Mouse (Mus musculus): ENCODE results near the gene E130208F15Rik.

The E130208F15Rik gene

DNA sequence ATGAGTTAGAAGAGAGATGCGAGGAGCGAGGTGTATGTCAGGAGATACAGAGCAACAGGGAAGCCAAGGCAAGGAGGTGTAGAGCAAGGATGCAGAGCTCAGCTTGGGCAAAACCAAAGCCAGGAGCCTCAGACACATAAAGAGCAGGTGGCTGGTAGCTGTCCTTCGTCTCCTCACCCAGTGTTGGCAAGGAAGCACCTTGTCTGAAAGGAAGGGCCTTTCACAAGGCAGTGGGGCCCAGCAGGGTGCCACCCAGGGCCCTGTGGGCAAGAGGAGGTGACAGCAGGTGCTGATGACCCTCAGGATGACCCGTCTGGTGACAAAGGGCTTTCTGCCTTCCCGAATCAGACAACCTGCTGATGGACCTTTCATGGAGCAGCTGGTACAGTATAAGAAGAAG is 13.0 kb downstream of the E130208F15Rik start:
- 78% methylated on average over 5 of the region's 5 CpGs for WGBS

DNA sequence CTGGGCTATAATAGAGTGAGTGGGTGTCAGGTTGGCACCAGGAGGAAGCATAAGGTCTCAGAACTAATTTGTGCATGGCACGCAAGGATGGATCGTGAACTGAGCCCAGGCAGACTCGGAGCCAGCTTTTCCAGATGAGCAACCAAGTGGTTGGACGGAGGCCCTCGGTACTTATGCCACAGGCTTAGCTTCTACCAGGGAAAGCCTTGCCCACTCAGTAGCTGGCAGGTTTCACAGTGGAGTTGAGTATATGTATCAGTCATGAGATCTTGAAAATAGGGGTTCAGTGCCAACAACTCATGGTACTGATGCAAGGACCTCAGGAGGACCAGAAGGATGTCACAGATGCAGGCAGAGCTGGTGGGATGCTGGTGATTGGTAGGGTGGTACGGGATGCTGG is 14.1 kb downstream of the E130208F15Rik start:
- WGBS: 50% methylated on average over 6 of the region's 6 CpGs

DNA sequence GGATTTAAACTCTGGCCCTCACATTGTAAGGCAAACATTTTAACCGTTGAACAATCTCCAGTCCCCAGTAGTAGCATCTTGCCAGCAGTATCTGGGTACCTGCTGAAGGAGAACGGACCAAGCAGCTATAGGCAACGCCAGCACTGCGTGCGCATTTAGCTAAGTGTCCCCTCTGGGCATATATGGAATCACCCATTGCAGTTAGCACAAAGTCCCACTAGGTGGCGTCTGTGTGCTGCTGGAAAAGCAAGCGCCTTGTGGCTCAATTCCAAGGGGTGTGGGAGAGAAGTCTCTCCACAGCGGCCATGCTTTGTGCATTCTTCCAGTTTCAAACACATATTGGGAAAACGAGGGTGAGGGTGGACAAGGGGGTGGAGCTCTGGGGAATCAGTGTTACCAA is 14.8 kb downstream of the E130208F15Rik start:
- 1% methylated on average over 9 of the region's 9 CpGs for WGBS

DNA sequence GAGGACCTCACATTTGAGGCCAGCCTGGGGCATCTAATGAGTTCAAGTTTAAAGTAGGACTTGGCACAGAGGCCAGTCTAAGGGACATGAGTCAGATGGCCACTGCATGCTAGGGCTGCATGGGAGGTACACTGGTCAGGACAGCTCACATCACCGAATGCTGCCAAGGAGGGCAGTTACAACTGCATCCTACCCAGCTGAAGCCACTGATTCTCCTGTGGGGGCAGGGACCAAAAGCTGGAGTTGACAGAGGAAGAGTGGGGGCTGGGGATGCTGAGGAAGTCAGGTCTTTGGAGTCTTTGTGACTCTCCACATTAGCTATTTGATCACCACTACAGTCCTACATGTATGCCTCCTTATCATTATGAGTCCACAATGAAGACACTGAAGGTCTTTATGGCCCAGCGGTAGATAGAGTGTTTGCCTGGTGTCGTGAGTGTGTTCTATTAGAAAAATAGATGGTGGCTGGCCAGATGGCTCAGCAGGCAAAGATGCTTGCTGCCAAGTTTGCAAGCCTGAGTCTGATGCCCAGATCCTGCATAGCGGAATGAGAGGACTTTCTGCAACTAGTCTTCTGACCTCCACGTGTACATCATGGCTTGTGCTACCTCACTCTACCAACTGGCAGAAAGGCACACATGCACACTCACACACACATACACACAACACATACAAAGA is 18.0 kb downstream of the E130208F15Rik start:
- WGBS: 54% methylated on average over 5 of the region's 5 CpGs

DNA sequence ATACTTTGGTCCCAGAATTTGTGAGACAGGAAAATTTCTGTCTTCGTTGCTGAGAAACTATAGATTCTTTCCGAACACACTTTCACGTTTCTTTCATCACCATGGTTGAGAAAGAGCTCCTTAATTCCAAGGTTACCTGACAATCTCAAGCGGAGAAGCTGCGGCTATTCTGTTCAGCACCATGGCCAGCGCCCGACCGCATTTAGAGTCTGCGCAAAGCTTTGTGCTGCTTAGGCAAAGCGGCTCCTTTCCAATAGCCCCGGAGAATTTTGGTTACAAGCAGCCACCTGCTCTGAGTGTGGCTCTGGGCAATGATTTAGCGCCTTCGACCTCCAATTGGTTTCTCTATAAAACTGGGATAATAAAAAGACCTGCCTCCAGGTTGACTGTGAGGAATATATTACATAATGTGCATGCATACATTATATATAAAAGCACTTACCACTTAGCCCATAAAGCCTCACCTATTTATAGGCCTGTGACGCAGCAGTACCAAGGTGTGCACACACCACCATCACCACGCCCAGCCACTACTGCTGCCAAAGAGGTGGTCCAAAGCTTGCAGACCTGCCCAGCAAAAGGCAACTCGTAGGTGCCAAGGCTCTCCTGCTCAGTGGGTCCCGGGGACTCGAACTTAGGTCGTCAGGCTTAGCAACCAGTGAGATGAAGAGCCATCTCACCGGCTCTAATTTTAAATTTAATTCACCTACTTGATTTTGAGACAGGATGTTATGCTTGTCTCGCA is 25.3 kb downstream of the E130208F15Rik start:
- WGBS: 37% methylated on average over 21 of the region's 21 CpGs

- 2% methylated on average over 30 of the region's 30 CpGs for WGBS
Observed at GRCm38 (mm10) chr7:30347828-30348227, 26.3 kb downstream of the E130208F15Rik start.

DNA sequence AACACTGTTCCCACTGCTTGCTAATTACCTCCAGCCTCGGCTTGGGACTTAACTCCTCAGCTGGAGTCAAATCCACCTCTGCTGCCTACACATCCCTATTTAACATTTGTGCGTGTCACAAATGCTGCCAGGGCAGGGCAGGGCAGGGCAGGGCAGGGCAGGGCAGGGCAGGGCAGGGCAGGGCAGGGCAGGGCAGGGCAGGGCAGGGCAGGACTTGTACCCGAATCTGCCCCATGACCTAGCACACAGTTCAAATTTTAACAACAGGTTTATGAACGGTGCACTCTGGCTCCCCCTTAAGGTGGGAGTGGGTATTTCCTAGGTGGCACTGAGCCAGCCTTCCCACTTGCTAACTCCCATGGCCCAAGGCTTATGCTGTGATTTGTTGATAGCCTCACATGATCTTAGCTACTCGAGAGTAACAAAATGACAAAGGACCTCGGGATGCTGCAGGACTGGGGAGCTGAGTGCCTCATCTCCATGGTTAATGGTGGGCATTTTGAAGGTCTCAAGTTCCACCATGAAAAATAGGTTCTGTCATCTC is 31.8 kb downstream of the E130208F15Rik start:
- 5% methylated on average over 6 of the region's 6 CpGs for WGBS

DNA sequence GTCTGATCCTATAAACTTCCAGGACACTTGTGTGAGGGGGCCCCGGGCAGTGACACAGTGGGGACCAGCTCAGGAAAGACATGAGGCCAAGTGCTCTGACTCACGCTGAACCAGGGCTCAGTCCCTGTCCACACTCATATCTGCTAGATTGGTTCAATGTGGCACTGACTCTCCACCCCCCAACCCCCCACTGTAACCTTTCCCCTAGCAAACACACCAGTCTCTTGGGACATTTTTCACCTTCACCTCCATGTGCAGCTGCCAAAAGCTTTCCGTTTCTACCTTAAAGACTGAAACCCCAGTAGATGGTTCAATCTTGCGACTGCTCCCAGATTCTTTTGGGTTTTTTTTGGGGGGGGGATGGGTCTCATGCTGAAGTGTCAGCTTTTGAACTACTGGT is 32.5 kb downstream of the E130208F15Rik start:
- WGBS: 82% methylated on average over 4 of the region's 4 CpGs

DNA sequence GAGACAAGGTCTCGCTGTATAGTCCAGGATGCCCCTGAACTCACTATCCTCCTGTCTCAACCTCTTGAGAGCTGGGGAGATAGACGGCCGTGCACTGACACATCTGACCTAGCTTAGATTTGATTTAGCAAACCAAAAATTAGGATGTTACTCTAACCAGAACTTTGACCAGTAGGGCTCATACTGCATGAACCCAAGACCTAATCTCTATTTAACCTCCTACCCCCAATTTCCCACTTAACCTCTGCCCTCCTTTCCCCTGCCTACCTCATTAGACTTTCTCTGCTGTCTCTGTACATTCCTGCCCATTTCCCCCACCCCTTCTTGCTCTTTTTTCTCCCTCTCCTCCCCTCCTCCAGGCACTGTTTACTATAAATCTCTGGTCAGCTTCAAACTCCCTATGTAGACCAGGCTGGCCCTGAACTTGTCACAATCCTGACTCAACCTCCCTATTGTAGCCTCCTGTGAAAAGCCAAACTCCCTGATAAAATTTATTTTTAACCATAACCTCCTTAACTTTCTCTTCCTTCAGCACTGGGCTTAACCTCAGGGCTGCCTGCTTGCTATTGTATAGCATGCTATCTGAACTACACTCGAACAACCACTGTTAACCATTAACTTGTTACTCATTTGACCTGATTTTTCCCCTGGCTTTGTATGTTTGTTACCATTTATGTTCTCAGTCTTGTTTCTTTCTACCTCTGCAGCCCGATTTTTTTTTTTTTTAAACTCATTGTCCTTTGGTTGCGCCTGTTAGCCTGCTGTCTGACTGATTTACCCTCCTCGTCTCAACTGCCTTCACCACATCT is 37.0 kb downstream of the E130208F15Rik start:
- WGBS: 81% methylated on average over 7 of the region's 7 CpGs

- WGBS: 88% methylated on average over 31 of the region's 31 CpGs
Observed at GRCm38 (mm10) chr7:30359276-30359865, 37.8 kb downstream of the E130208F15Rik start.

GRCm38 (mm10) chr7:30360028-30360427 is 38.5 kb downstream of the E130208F15Rik start:
- WGBS: 91% methylated on average over 17 of the region's 17 CpGs

- 1% methylated on average over 52 of the region's 55 CpGs for WGBS
Observed at GRCm38 (mm10) chr7:30362652-30363343, 41.3 kb downstream of the E130208F15Rik start, which contains the start of gene Lrfn3. Gene Lrfn3, minus strand, starts transcription at chr7:30362772.

DNA sequence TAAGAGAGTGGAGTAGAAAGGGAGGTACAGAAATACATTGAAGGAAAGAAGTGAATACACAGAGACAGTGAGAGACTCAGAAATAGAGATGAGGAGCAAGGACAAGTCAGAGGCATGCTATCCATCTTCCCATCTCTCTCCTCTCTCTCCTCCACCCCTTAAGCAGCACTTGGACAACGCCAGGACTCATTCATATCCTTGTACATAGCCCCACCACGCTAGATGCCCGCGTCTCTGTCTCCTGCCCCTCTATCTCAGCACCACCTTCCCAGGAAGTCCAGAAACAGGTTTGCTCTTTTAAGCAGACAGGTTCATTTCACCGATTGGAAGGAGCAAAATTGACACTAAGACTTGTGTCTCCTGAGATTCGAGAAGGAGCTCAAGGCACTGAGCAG is 41.8 kb downstream of the E130208F15Rik start:
- WGBS: 34% methylated on average over 6 of the region's 6 CpGs

GRCm38 (mm10) chr7:30367466-30367865 is 45.9 kb downstream of the E130208F15Rik start:
- 88% methylated on average over 2 of the region's 2 CpGs for WGBS
